Mouse (Mus musculus): ENCODE data around the gene Atf7ip. TPM values are rescaled to one million over a fixed set of nuclear protein-coding genes. Genes with fewer than 3 reads are reported as not detected.

Gene Atf7ip
- polyA plus RNA-seq, 1 experiment: 37.2 TPM

- no peaks in the 10 kb centered on the region for H3K4me1 ChIP-seq (ENCODE audit: control insufficient read depth, insufficient read depth, low read length)
- H3K4me3 ChIP-seq (ENCODE audit: insufficient read depth, low read length): no peak overlapping the region
- TF ChIP-seq POLR2A (IDR thresholded peaks at IDR 0.05; ENCODE audit: borderline replicate concordance, low read depth, low read length): no peak
- TF ChIP-seq CTCF (IDR thresholded peaks at IDR 0.05; ENCODE audit: low read depth, low read length): no peak
- H3K27ac ChIP-seq (ENCODE audit: insufficient read depth, low read depth, low read length): no peak overlapping the region
These were observed 119.5 kb downstream of the Atf7ip start for GRCm38 (mm10) chr6:136625421-136625820.

GRCm38 (mm10) chr6:136629639-136630038 is 123.7 kb downstream of the Atf7ip start:
- Histone ChIP-seq H3K27ac (ENCODE audit: insufficient read depth, low read depth, low read length) (no peak overlapping the region), H3K4me3 (ENCODE audit: insufficient read depth, low read length) (no peak overlapping the region), H3K4me1 (ENCODE audit: control insufficient read depth, insufficient read depth, low read length) (no peaks in the 10 kb centered on the region)
- TF ChIP-seq CTCF (IDR thresholded peaks at IDR 0.05; ENCODE audit: low read depth, low read length): no peak
- no peak for TF ChIP-seq POLR2A (IDR thresholded peaks at IDR 0.05; ENCODE audit: borderline replicate concordance, low read depth, low read length)

GRCm38 (mm10) chr6:136631519-136631918 is 125.6 kb downstream of the Atf7ip start:
- no peak overlapping the region for H3K4me3 ChIP-seq (ENCODE audit: insufficient read depth, low read length)
- H3K4me1 ChIP-seq (ENCODE audit: control insufficient read depth, insufficient read depth, low read length): no peaks in the 10 kb centered on the region
- H3K27ac ChIP-seq (ENCODE audit: insufficient read depth, low read depth, low read length): no peak overlapping the region
- TF ChIP-seq POLR2A (IDR thresholded peaks at IDR 0.05; ENCODE audit: borderline replicate concordance, low read depth, low read length) (no peak), CTCF (IDR thresholded peaks at IDR 0.05; ENCODE audit: low read depth, low read length) (no peak)

GRCm38 (mm10) chr6:136631945-136632534 is 126.1 kb downstream of the Atf7ip start:
- H3K4me3 ChIP-seq (ENCODE audit: insufficient read depth, low read length): no peak overlapping the region

GRCm38 (mm10) chr6:136633154-136633553 is 127.2 kb downstream of the Atf7ip start:
- Histone ChIP-seq H3K4me1 (ENCODE audit: control insufficient read depth, insufficient read depth, low read length) (no peaks in the 10 kb centered on the region), H3K4me3 (ENCODE audit: insufficient read depth, low read length) (no peak overlapping the region), H3K27ac (ENCODE audit: insufficient read depth, low read depth, low read length) (no peak overlapping the region)
- TF ChIP-seq POLR2A (IDR thresholded peaks at IDR 0.05; ENCODE audit: borderline replicate concordance, low read depth, low read length) (no peak), CTCF (IDR thresholded peaks at IDR 0.05; ENCODE audit: low read depth, low read length) (no peak)

More at GRCm38 (mm10) chr6:136631945-136632534, 126.1 kb downstream of the Atf7ip start:
- Histone ChIP-seq H3K4me1 (ENCODE audit: control insufficient read depth, insufficient read depth, low read length) (no peaks in the 10 kb centered on the region), H3K27ac (ENCODE audit: insufficient read depth, low read depth, low read length) (no peak overlapping the region)
- TF ChIP-seq CTCF (IDR thresholded peaks at IDR 0.05; ENCODE audit: low read depth, low read length): no peak
- no peak for TF ChIP-seq POLR2A (IDR thresholded peaks at IDR 0.05; ENCODE audit: borderline replicate concordance, low read depth, low read length)

GRCm38 (mm10) chr6:136633719-136634118 is 127.8 kb downstream of the Atf7ip start:
- Histone ChIP-seq H3K27ac (ENCODE audit: insufficient read depth, low read depth, low read length) (no peak overlapping the region), H3K4me3 (ENCODE audit: insufficient read depth, low read length) (no peak overlapping the region), H3K4me1 (ENCODE audit: control insufficient read depth, insufficient read depth, low read length) (no peaks in the 10 kb centered on the region)
- no peak for TF ChIP-seq POLR2A (IDR thresholded peaks at IDR 0.05; ENCODE audit: borderline replicate concordance, low read depth, low read length)
- no peak for TF ChIP-seq CTCF (IDR thresholded peaks at IDR 0.05; ENCODE audit: low read depth, low read length)

GRCm38 (mm10) chr6:136634982-136635381 is 129.0 kb downstream of the Atf7ip start:
- H3K4me3 ChIP-seq (ENCODE audit: insufficient read depth, low read length): no peak overlapping the region
- no peak overlapping the region for H3K27ac ChIP-seq (ENCODE audit: insufficient read depth, low read depth, low read length)
- TF ChIP-seq CTCF (IDR thresholded peaks at IDR 0.05; ENCODE audit: low read depth, low read length): no peak
- TF ChIP-seq POLR2A (IDR thresholded peaks at IDR 0.05; ENCODE audit: borderline replicate concordance, low read depth, low read length): no peak
- no peaks in the 10 kb centered on the region for H3K4me1 ChIP-seq (ENCODE audit: control insufficient read depth, insufficient read depth, low read length)

- Histone ChIP-seq H3K4me3 (ENCODE audit: insufficient read depth, low read length) (no peak overlapping the region), H3K27ac (ENCODE audit: insufficient read depth, low read depth, low read length) (no peak overlapping the region), H3K4me1 (ENCODE audit: control insufficient read depth, insufficient read depth, low read length) (no peaks in the 10 kb centered on the region)
- TF ChIP-seq CTCF (IDR thresholded peaks at IDR 0.05; ENCODE audit: low read depth, low read length): peak; percentile 21; the same call in 1 of the 2 replicates
- no peak for TF ChIP-seq POLR2A (IDR thresholded peaks at IDR 0.05; ENCODE audit: borderline replicate concordance, low read depth, low read length)
These were observed 138.2 kb downstream of the Atf7ip start for GRCm38 (mm10) chr6:136644171-136644570.

GRCm38 (mm10) chr6:136645754-136646153 is 139.8 kb downstream of the Atf7ip start:
- no peaks in the 10 kb centered on the region for H3K4me1 ChIP-seq (ENCODE audit: control insufficient read depth, insufficient read depth, low read length)
- no peak overlapping the region for H3K4me3 ChIP-seq (ENCODE audit: insufficient read depth, low read length)
- TF ChIP-seq POLR2A (IDR thresholded peaks at IDR 0.05; ENCODE audit: borderline replicate concordance, low read depth, low read length) (no peak), CTCF (IDR thresholded peaks at IDR 0.05; ENCODE audit: low read depth, low read length) (no peak)
- no peak overlapping the region for H3K27ac ChIP-seq (ENCODE audit: insufficient read depth, low read depth, low read length)

GRCm38 (mm10) chr6:136646207-136646606 is 140.2 kb downstream of the Atf7ip start:
- Histone ChIP-seq H3K4me1 (ENCODE audit: control insufficient read depth, insufficient read depth, low read length) (no peaks in the 10 kb centered on the region), H3K4me3 (ENCODE audit: insufficient read depth, low read length) (no peak overlapping the region), H3K27ac (ENCODE audit: insufficient read depth, low read depth, low read length) (no peak overlapping the region)
- no peak for TF ChIP-seq CTCF (IDR thresholded peaks at IDR 0.05; ENCODE audit: low read depth, low read length)
- TF ChIP-seq POLR2A (IDR thresholded peaks at IDR 0.05; ENCODE audit: borderline replicate concordance, low read depth, low read length): no peak

Data from bone marrow macrophage, adult 2 months (primary cell).